17 mouse cellular contexts compared by ENCODE assay signal in genomic region chr3:102022721-102023120, GRCm38 (mm10). TPM values are rescaled to one million over a fixed set of nuclear protein-coding genes. Genes with fewer than 3 reads are reported as not detected.
DNase-seq lines count a peak whose midpoint lies in the region; ATAC-seq lines count a peak whose summit lies in the region.
"Had no signal": no experiment of that assay in that cellular context is flagged by ENCODE, and none has a peak within 500 bp of the region (broad histone marks: within the 10 kb centered on the region; RNA-seq: fewer than 3 reads in every experiment).

No protein-coding gene starts in this region.

- H3K9ac ChIP-seq in heart, embryonic 13.5 days, result no peak overlapping the region
- H3K9ac ChIP-seq in hindbrain, embryonic 15.5 days, result no peak overlapping the region
- no peak overlapping the region for H3K9ac ChIP-seq in neural tube, embryonic 14.5 days (replicated peaks; ENCODE audit: low read depth, low read length)
- H3K9ac ChIP-seq: lung, embryonic 15.5 days had no signal

- no peak overlapping the region for H3K4me3 ChIP-seq in heart, embryonic 13.5 days
- no peak overlapping the region for H3K4me3 ChIP-seq in hindbrain, embryonic 15.5 days
- H3K4me3 ChIP-seq in neural tube, embryonic 14.5 days (ENCODE audit: low read depth, low read length), result no peak overlapping the region
- H3K4me3 ChIP-seq: myocyte had no signal

- DNase-seq in heart, postnatal 14 days, result no peak
- peak; percentile 58 for DNase-seq in retina, postnatal 1 day
- DNase-seq in retina, embryonic 14.5 days (ENCODE audit: low spot score), result no peak
- no peak for DNase-seq in thymus, postnatal 36 days
- no peak for DNase-seq in adrenal gland, postnatal 4 days (ENCODE audit: low spot score in 2 of 2)
- DNase-seq: cerebellum, adult 2 months; gastrocnemius, postnatal 14 days had no signal

- no peak for ATAC-seq in heart, embryonic 13.5 days (ENCODE audit: extremely low read depth, insufficient number of reproducible peaks, low FRiP score, low TSS enrichment)
- ATAC-seq in hindbrain, embryonic 15.5 days (ENCODE audit: low FRiP score, low read depth), result no peak
- ATAC-seq in neural tube, embryonic 14.5 days (ENCODE audit: low read depth), result no peak

- H3K27me3 ChIP-seq in heart, embryonic 13.5 days (replicated peaks), result peaks cover 26% of the 10 kb centered on the region
- no peaks in the 10 kb centered on the region for H3K27me3 ChIP-seq in hindbrain, embryonic 15.5 days
- H3K27me3 ChIP-seq in neural tube, embryonic 14.5 days (ENCODE audit: control insufficient read depth, insufficient read depth, low read length), result no peaks in the 10 kb centered on the region

- peaks cover 27% of the 10 kb centered on the region for H3K4me1 ChIP-seq in heart, embryonic 13.5 days
- H3K4me1 ChIP-seq in hindbrain, embryonic 15.5 days (replicated peaks), result peaks cover 27% of the 10 kb centered on the region
- peaks cover 7% of the 10 kb centered on the region; the same call in 1 of the 2 replicates for H3K4me1 ChIP-seq in neural tube, embryonic 14.5 days (ENCODE audit: control insufficient read depth, insufficient read depth, low read length)

- H3K4me2 ChIP-seq in heart, embryonic 13.5 days, result peak overlapping the region; percentile 76
- H3K4me2 ChIP-seq in hindbrain, embryonic 15.5 days, result 0 out of 2 replicates have a peak overlapping the region, but pooled peaks have one; percentile 73
- H3K4me2 ChIP-seq in neural tube, embryonic 14.5 days (ENCODE audit: low read depth, low read length), result no peak overlapping the region

- H3K9me3 ChIP-seq in heart, embryonic 13.5 days, result no peaks in the 10 kb centered on the region
- no peaks in the 10 kb centered on the region for H3K9me3 ChIP-seq in hindbrain, embryonic 15.5 days
- no peaks in the 10 kb centered on the region for H3K9me3 ChIP-seq in neural tube, embryonic 14.5 days (ENCODE audit: control insufficient read depth, low read length)
- H3K9me3 ChIP-seq: lung, embryonic 15.5 days had no signal

- 6% methylated on average over 2 of the region's 2 CpGs for whole genome bisulfite sequencing in heart, embryonic 13.5 days
- WGBS in hindbrain, embryonic 15.5 days, result 25% methylated on average over 2 of the region's 2 CpGs
- 15% methylated on average over 2 of the region's 2 CpGs for WGBS in neural tube, embryonic 14.5 days

- H3K27ac ChIP-seq in heart, embryonic 13.5 days (replicated peaks), result no peak overlapping the region
- peak overlapping the region; percentile 15; the same call in 1 of the 2 replicates for H3K27ac ChIP-seq in hindbrain, embryonic 15.5 days (replicated peaks)
- H3K27ac ChIP-seq in neural tube, embryonic 14.5 days (ENCODE audit: low read depth, low read length), result peak overlapping the region; percentile 55; the same call in 1 of the 2 replicates
- H3K27ac ChIP-seq: lung, embryonic 15.5 days had no signal

- intact Hi-C loops in heart, postnatal 14 days (cut with DNase I), result no loop called here

- H3K36me3 ChIP-seq in heart, embryonic 13.5 days, result no peaks in the 10 kb centered on the region
- no peaks in the 10 kb centered on the region for H3K36me3 ChIP-seq in hindbrain, embryonic 15.5 days
- H3K36me3 ChIP-seq in neural tube, embryonic 14.5 days (ENCODE audit: control insufficient read depth, insufficient read depth, low read length), result no peaks in the 10 kb centered on the region
- H3K36me3 ChIP-seq: lung, embryonic 15.5 days had no signal

RNA-seq across cellular contexts. Expression of gene Nhlh2, which starts 12.8 kb away (rescaled TPM):
- not detected in 2 replicates for polyA plus RNA-seq in heart, embryonic 13.5 days (2015; fragmentation: Nextera tagmentation; extraction: Ambion mirVana)
- not detected for total RNA-seq in heart, postnatal 14 days (2021)
- 36.2 and 40.3 TPM in 2 replicates for polyA plus RNA-seq in hindbrain, embryonic 15.5 days (2015; fragmentation: Nextera tagmentation; extraction: Ambion mirVana)
- polyA plus RNA-seq in neural tube, embryonic 14.5 days (2014; fragmentation: Nextera tagmentation; extraction: Ambion mirVana), result 20.8 and 33.7 TPM in 2 replicates
- under 1 TPM in 1 of 2 experiments, not detected in 1; 0.31 TPM for total RNA-seq in adrenal gland, postnatal 4 days (2021)
- total RNA-seq: ES-E14; gastrocnemius, postnatal 14 days; liver, adult 2 months; megakaryocyte progenitor cell, adult 5-6 weeks had no signal
- polyA plus RNA-seq: heart, embryonic 16.5 days; liver, adult 2 months; stomach, embryonic 14.5 days had no signal

Comparison
In these comparisons a context has a peak if more than half of its experiments do, and no peak if none do; other contexts are left out.
1. RNA of gene Nhlh2, which starts 12.8 kb away (polyA plus RNA-seq): 36.2 to 40.3 TPM in hindbrain, embryonic 15.5 days and 20.8 to 33.7 TPM in neural tube, embryonic 14.5 days; not detected in heart, embryonic 13.5 days; every median in the first group is over 10 times any median in the second.